Mouse (Mus musculus) heart, embryonic 16.5 days (tissue): ENCODE measurements around the gene Stk39. TPM values are rescaled to one million over a fixed set of nuclear protein-coding genes. Genes with fewer than 3 reads are reported as not detected.

Source experiments
- ATAC-seq: fragments of 200-750 bp; cut with Nextera tagmentation; replicated peaks from 2 replicates; pipeline ENCODE4 v1.8.0; 2017; ENCODE audit warnings: moderate number of reproducible peaks; ENCODE audit not compliant: insufficient read depth, low FRiP score; ENCODE audit errors: extremely low read depth
- H3K27ac ChIP-seq: fragments of 300-500 bp; sonication (generic); 2 replicates; pipeline ENCODE4 v1.5.1; 2014; ENCODE audit warnings: mild to moderate bottlenecking, low read length, control low read depth, moderate library complexity
- H3K27me3 ChIP-seq: fragments of 300-500 bp; sonication (generic); 2 replicates; pipeline ENCODE4 v1.6.1; 2014; ENCODE audit warnings: low read length, mixed read lengths; ENCODE audit not compliant: control insufficient read depth, insufficient read depth
- H3K36me3 ChIP-seq: fragments of 300-500 bp; sonication (generic); 2 replicates; pipeline ENCODE4 v1.6.1; 2014; ENCODE audit not compliant: control insufficient read depth, insufficient read depth
- H3K4me1 ChIP-seq: fragments of 300-500 bp; sonication (generic); 2 replicates; pipeline ENCODE4 v1.6.1; 2014; ENCODE audit warnings: low read length, mixed read lengths; ENCODE audit not compliant: control insufficient read depth, insufficient read depth
- H3K4me2 ChIP-seq: fragments of 300-500 bp; sonication (generic); 2 replicates; pipeline ENCODE4 v1.6.1; 2014; ENCODE audit warnings: low read depth, mild to moderate bottlenecking, control low read depth, low read length
- H3K4me3 ChIP-seq: fragments of 300-500 bp; sonication (generic); 2 replicates; pipeline ENCODE4 v1.5.1; 2014; ENCODE audit warnings: mild to moderate bottlenecking, control low read depth, low read length
- H3K9ac ChIP-seq: fragments of 300-500 bp; sonication (generic); 2 replicates; pipeline ENCODE4 v1.6.1; 2014; ENCODE audit warnings: low read length, control low read depth
- H3K9me3 ChIP-seq: fragments of 300-500 bp; sonication (generic); replicated peaks from 2 replicates; pipeline ENCODE4 v1.6.1; 2016; ENCODE audit warnings: low read length; ENCODE audit not compliant: control insufficient read depth
- WGBS: fragments of 180-500 bp; shearing (Covaris S2); extraction: QIAGEN DNeasy Blood & Tissue Kit; methylation state at CpG from one replicate; pipeline ENCODE4 v1.1.7; 2014; 5-methylcytosine and 5-hydroxymethylcytosine counted together
- polyA plus RNA-seq: library from polyadenylated mRNA; unstranded; fragments of >200 nt; fragmentation: Nextera tagmentation; extraction: Ambion mirVana; gene quantifications from 2 replicates; pipeline ENCODE4 v1.2.1, GENCODE M21; 2015

Stk39 gene
- polyA plus RNA-seq, 1 experiment from 2014 or later, result 61.8 TPM

- peaks cover 7% of the 10 kb centered on the region; the same call in 1 of the 2 replicates for H3K36me3 ChIP-seq
- H3K9ac ChIP-seq, result no peak overlapping the region
- no peak overlapping the region for H3K27ac ChIP-seq
- no peaks in the 10 kb centered on the region for H3K27me3 ChIP-seq
- ATAC-seq, result no peak
- no peak overlapping the region for H3K4me2 ChIP-seq
- H3K4me1 ChIP-seq, result peaks cover 30% of the 10 kb centered on the region
- 14% methylated on average over 2 of the region's 2 CpGs for whole genome bisulfite sequencing
- no peaks in the 10 kb centered on the region for H3K9me3 ChIP-seq
- no peak overlapping the region for H3K4me3 ChIP-seq
Measured at GRCm38 (mm10) chr2:68317452-68317851, 154.6 kb downstream of the Stk39 start.

DNA sequence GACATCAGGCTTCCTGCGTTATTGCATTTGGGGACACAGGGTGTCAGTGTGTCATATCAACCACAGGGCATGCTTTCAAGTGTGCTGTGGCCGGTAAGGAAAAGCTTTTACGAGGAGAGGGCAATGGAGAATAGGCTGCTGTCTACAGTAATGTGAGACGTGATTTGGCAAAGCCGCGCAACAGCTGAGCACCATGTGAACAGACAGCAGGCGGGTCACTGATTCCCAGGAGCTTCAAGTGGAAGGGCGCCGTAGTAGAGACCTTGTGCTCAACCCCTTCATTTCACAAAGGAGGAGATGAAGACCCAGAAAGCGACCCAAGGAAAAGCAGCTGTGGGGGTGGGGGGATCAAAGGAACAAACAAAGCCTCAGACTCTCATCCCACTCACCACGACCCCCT is 156.8 kb downstream of the Stk39 start:
- WGBS, result 63% methylated on average over 11 of the region's 11 CpGs
- Histone ChIP-seq H3K4me2 (no peak overlapping the region), H3K27me3 (no peaks in the 10 kb centered on the region), H3K4me1 (peaks cover 16% of the 10 kb centered on the region), H3K27ac (no peak overlapping the region), H3K4me3 (no peak overlapping the region), H3K36me3 (peaks cover 10% of the 10 kb centered on the region), H3K9me3 (0 out of 2 replicates have a peak, but pooled peaks cover 3% of the 10 kb centered on the region), H3K9ac (no peak overlapping the region)
- ATAC-seq, result no peak

DNA sequence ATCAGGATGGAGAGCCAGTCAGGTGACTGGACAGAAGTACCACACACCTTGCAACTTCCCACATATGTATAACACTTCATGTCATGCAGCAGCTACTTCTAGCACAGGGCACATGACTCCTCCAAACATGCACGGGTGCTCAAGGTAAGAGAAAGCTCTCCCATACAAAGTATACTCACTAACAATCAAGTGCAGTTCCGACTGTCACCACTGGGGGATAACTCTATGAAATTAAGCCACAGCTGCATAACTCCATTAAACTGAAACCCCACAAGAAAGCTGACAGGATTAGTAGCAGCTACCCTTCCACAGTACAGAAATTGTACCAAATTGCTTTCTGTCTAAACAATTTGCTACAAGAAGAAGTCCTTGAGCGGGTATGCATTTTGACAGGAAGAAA is 161.9 kb downstream of the Stk39 start:
- Histone ChIP-seq H3K36me3 (peaks cover 37% of the 10 kb centered on the region), H3K4me3 (no peak overlapping the region), H3K4me1 (no peaks in the 10 kb centered on the region), H3K27ac (no peak overlapping the region), H3K9ac (no peak overlapping the region), H3K4me2 (no peak overlapping the region), H3K27me3 (no peaks in the 10 kb centered on the region), H3K9me3 (0 out of 2 replicates have a peak, but pooled peaks cover 5% of the 10 kb centered on the region)
- no peak for ATAC-seq
- WGBS, result 89% methylated on average over 3 of the region's 3 CpGs

DNA sequence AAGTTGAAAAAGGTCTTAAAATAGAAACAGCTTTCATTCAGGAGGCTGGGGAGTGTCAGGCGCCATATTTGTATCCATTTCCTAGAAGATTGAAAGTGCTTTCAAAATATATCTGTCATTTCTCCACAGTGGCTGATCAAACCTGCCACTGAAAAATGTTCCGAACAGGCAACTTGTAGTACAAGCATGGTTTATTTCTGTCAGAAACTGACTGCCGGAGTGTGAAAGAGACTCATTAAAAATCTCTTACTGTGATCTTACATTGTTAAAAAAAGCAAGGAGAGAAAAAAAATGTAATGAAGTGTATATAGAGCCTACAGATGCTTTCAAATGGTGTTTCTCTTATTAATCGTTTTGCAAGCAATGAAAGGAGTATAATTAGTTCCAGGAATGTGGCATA is 165.5 kb downstream of the Stk39 start:
- no peak overlapping the region for H3K4me2 ChIP-seq

GRCm38 (mm10) chr2:68304771-68305460 is 167.2 kb downstream of the Stk39 start:
- H3K27ac ChIP-seq, result no peak overlapping the region
- H3K4me3 ChIP-seq, result no peak overlapping the region
- H3K36me3 ChIP-seq, result peaks cover 26% of the 10 kb centered on the region
- no peak overlapping the region for H3K9ac ChIP-seq
- no peak overlapping the region for H3K4me2 ChIP-seq
- no peaks in the 10 kb centered on the region for H3K9me3 ChIP-seq
- ATAC-seq, result no peak
- 85% methylated on average over 6 of the region's 6 CpGs for WGBS
- H3K4me1 ChIP-seq, result peaks cover 6% of the 10 kb centered on the region
- H3K27me3 ChIP-seq, result no peaks in the 10 kb centered on the region

More for the DNA sequence above, 165.5 kb downstream of the Stk39 start:
- Histone ChIP-seq H3K27me3 (no peaks in the 10 kb centered on the region), H3K4me1 (peaks cover 6% of the 10 kb centered on the region), H3K27ac (no peak overlapping the region), H3K9me3 (0 out of 2 replicates have a peak, but pooled peaks cover 5% of the 10 kb centered on the region), H3K36me3 (peaks cover 32% of the 10 kb centered on the region), H3K9ac (no peak overlapping the region), H3K4me3 (no peak overlapping the region)
- 80% methylated on average over 4 of the region's 4 CpGs for WGBS
- ATAC-seq, result no peak

- Histone ChIP-seq H3K36me3 (peaks cover 26% of the 10 kb centered on the region), H3K4me1 (peaks cover 6% of the 10 kb centered on the region), H3K9ac (no peak overlapping the region), H3K27me3 (no peaks in the 10 kb centered on the region), H3K27ac (no peak overlapping the region), H3K4me3 (no peak overlapping the region), H3K9me3 (no peaks in the 10 kb centered on the region), H3K4me2 (no peak overlapping the region)
- no peak for ATAC-seq
- 61% methylated on average over 4 of the region's 4 CpGs for WGBS
Measured at GRCm38 (mm10) chr2:68301811-68302542, 170.1 kb downstream of the Stk39 start.

GRCm38 (mm10) chr2:68298356-68298755 is 173.7 kb downstream of the Stk39 start:
- H3K36me3 ChIP-seq, result peaks cover 15% of the 10 kb centered on the region
- WGBS, result 94% methylated on average over 3 of the region's 3 CpGs
- H3K27me3 ChIP-seq, result no peaks in the 10 kb centered on the region
- no peak overlapping the region for H3K9ac ChIP-seq
- H3K4me1 ChIP-seq, result peaks cover 6% of the 10 kb centered on the region
- H3K27ac ChIP-seq, result no peak overlapping the region
- H3K9me3 ChIP-seq, result no peaks in the 10 kb centered on the region
- no peak overlapping the region for H3K4me3 ChIP-seq
- ATAC-seq, result no peak
- no peak overlapping the region for H3K4me2 ChIP-seq

- H3K4me2 ChIP-seq, result no peak overlapping the region
- no peaks in the 10 kb centered on the region for H3K27me3 ChIP-seq
- ATAC-seq, result no peak
- H3K27ac ChIP-seq, result no peak overlapping the region
- H3K36me3 ChIP-seq, result peaks cover 15% of the 10 kb centered on the region
- H3K4me3 ChIP-seq, result no peak overlapping the region
- 91% methylated on average over 2 of the region's 2 CpGs for whole genome bisulfite sequencing
- peaks cover 6% of the 10 kb centered on the region for H3K4me1 ChIP-seq
- no peaks in the 10 kb centered on the region for H3K9me3 ChIP-seq
- H3K9ac ChIP-seq, result no peak overlapping the region
Measured at GRCm38 (mm10) chr2:68297955-68298354, 174.1 kb downstream of the Stk39 start.

- no peaks in the 10 kb centered on the region for H3K9me3 ChIP-seq
- H3K9ac ChIP-seq, result no peak overlapping the region
- H3K27ac ChIP-seq, result no peak overlapping the region
- peaks cover 15% of the 10 kb centered on the region for H3K36me3 ChIP-seq
- no peaks in the 10 kb centered on the region for H3K27me3 ChIP-seq
- no peak for ATAC-seq
- no peak overlapping the region for H3K4me3 ChIP-seq
- 79% methylated on average over 2 of the region's 2 CpGs for WGBS
- H3K4me2 ChIP-seq, result no peak overlapping the region
- peaks cover under 1% of the 10 kb centered on the region for H3K4me1 ChIP-seq
Measured at GRCm38 (mm10) chr2:68296743-68297142, 175.3 kb downstream of the Stk39 start.
